ENCODE assay signal across 8 mouse cellular contexts in the genomic region with DNA sequence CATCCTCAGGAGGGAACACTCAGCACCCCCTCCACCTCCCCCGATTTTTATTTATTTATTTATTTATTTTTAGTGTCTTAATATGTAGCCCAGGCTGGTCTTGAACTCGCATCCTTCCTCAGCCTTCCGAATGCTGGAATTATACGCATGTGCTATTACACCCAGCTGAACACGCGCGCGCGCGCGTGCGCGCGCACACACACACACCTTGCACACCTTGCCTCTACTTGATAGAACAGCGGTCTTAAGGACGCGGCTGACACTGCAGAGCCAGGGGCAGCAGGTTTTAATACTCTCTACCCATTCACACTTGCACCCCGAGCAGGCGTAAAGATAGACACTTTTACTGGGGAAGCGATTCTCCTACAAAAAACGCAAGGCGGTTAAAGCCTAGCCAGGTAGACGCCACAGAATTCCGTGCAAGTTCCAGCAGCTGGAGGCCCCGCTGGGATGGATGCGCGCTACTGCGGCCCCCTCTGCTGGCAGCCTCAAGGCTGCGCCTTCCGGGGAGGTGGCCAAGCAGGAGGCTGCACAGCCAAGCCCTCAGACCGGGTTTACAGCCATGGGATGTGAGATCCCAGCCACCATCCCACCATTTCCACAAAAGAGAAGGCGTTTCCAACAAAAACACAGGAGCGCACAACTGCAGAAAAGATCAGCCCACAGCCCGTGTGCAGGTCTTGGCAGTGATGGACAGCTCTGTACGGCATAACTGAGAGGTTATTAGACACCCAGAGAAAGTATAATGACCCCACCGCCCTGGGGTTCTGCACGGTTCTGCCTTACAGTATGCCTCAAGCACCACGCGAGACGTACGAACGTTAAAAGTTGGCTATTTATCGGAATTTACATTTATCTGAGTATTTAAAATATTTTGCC.
DNase-seq lines count a peak whose midpoint lies in the region; ATAC-seq lines count a peak whose summit lies in the region.

No protein-coding gene starts in this region.

- H3K9ac ChIP-seq in forebrain, embryonic 16.5 days (replicated peaks; ENCODE audit: low read depth, low read length) = no peak overlapping the region
- H3K9ac ChIP-seq in hindbrain, embryonic 12.5 days = no peak overlapping the region
- H3K9ac ChIP-seq in stomach, embryonic 16.5 days (ENCODE audit: low read length) = peak overlapping the region; percentile 46; the same call in 1 of the 2 replicates

- no peak overlapping the region for H3K27ac ChIP-seq in forebrain, embryonic 16.5 days (ENCODE audit: low read length)
- H3K27ac ChIP-seq in hindbrain, embryonic 12.5 days = no peak overlapping the region
- peak overlapping the region; percentile 47; the same call in 1 of the 2 replicates for H3K27ac ChIP-seq in stomach, embryonic 16.5 days (ENCODE audit: low read length)

- H3K27me3 ChIP-seq in forebrain, embryonic 16.5 days (replicated peaks; ENCODE audit: control insufficient read depth, insufficient read depth, low read length) = peaks cover 8% of the 10 kb centered on the region; the same call in 1 of the 2 replicates
- H3K27me3 ChIP-seq in hindbrain, embryonic 12.5 days = peaks cover 66% of the 10 kb centered on the region
- peaks cover 4% of the 10 kb centered on the region; the same call in 1 of the 2 replicates for H3K27me3 ChIP-seq in stomach, embryonic 16.5 days (ENCODE audit: control insufficient read depth, insufficient read depth, low read length)

- intact Hi-C loops in left cerebral cortex, postnatal 14 days (cut with DNase I) = loop anchor here (2.0 to 5.0 kb wide), 3 partner anchors 48 to 348 kb away; no protein-coding TSS in a partner anchor

- H3K4me1 ChIP-seq in forebrain, embryonic 16.5 days (replicated peaks; ENCODE audit: control insufficient read depth, insufficient read depth, low read length) = peaks cover 7% of the 10 kb centered on the region
- H3K4me1 ChIP-seq in hindbrain, embryonic 12.5 days = peaks cover 8% of the 10 kb centered on the region; the same call in 1 of the 2 replicates
- H3K4me1 ChIP-seq in stomach, embryonic 16.5 days (ENCODE audit: control insufficient read depth, insufficient read depth, low read length) = no peaks in the 10 kb centered on the region

- ATAC-seq in forebrain, embryonic 16.5 days = peak; percentile 73; the same call in 1 of the 2 replicates
- peak; percentile 66; the same call in 1 of the 2 replicates for ATAC-seq in hindbrain, embryonic 12.5 days (ENCODE audit: low FRiP score)
- peak; percentile 49; the same call in 1 of the 2 replicates for ATAC-seq in stomach, embryonic 16.5 days (ENCODE audit: insufficient read depth, low FRiP score)

- no peaks in the 10 kb centered on the region for H3K9me3 ChIP-seq in forebrain, embryonic 16.5 days (ENCODE audit: control insufficient read depth, low read length)
- H3K9me3 ChIP-seq in hindbrain, embryonic 12.5 days (replicated peaks) = no peaks in the 10 kb centered on the region
- no peaks in the 10 kb centered on the region for H3K9me3 ChIP-seq in stomach, embryonic 16.5 days (replicated peaks; ENCODE audit: control insufficient read depth, low read length)

- 18% methylated on average over 43 of the region's 43 CpGs for WGBS in forebrain, embryonic 16.5 days
- WGBS in hindbrain, embryonic 12.5 days = 19% methylated on average over 43 of the region's 43 CpGs
- 16% methylated on average over 43 of the region's 43 CpGs for WGBS in stomach, embryonic 16.5 days

- DNase-seq in urinary bladder, adult 18-20 months (ENCODE audit: low spot score in 2 of 2) = peak; percentile 45 to 51
- no peak for DNase-seq in urinary bladder, postnatal 10 days (ENCODE audit: low spot score)
- DNase-seq in left cerebral cortex, postnatal 14 days (ENCODE audit: low spot score in 2 of 2) = peak; percentile 64 to 78
- DNase-seq in mesoderm, embryonic 11.5 days (ENCODE audit: low read depth, low spot score) = peak; percentile 77
- no peak for DNase-seq in spleen, postnatal 14 days (ENCODE audit: low spot score in 2 of 2)

- peak overlapping the region; percentile 16; the same call in 1 of the 2 replicates for H3K4me3 ChIP-seq in forebrain, embryonic 16.5 days (replicated peaks; ENCODE audit: low read length)
- H3K4me3 ChIP-seq in hindbrain, embryonic 12.5 days = peak overlapping the region; percentile 8; the same call in 1 of the 2 replicates
- H3K4me3 ChIP-seq in stomach, embryonic 16.5 days (replicated peaks; ENCODE audit: low read length) = peak overlapping the region; percentile 23

- H3K4me2 ChIP-seq in forebrain, embryonic 16.5 days (ENCODE audit: low read length) = peak overlapping the region; percentile 45
- peak overlapping the region; percentile 29 for H3K4me2 ChIP-seq in hindbrain, embryonic 12.5 days (replicated peaks)
- H3K4me2 ChIP-seq in stomach, embryonic 16.5 days (ENCODE audit: low read depth, low read length) = peak overlapping the region; percentile 47

- H3K36me3 ChIP-seq in forebrain, embryonic 16.5 days (ENCODE audit: control insufficient read depth, insufficient read depth) = no peaks in the 10 kb centered on the region
- H3K36me3 ChIP-seq in hindbrain, embryonic 12.5 days = no peaks in the 10 kb centered on the region
- H3K36me3 ChIP-seq in stomach, embryonic 16.5 days (ENCODE audit: control insufficient read depth, insufficient read depth, low read length) = no peaks in the 10 kb centered on the region

Comparison
In these comparisons a context has a peak if more than half of its experiments do, and no peak if none do; other contexts are left out.
1. DNase-seq: peak in urinary bladder, adult 18-20 months (2 of 2), left cerebral cortex, postnatal 14 days (2 of 2) and mesoderm, embryonic 11.5 days (single experiment); none in urinary bladder, postnatal 10 days (single experiment) and spleen, postnatal 14 days (0 of 2).
2. Peak in every context shown above with its lines, with median percentiles within 50 percentile points of each other: ATAC-seq, H3K4me2 ChIP-seq and H3K4me3 ChIP-seq.